Mouse (Mus musculus) spleen, adult 2 months (tissue): Measurements from ENCODE around the gene 1700020A23Rik. TPM values are rescaled to one million over a fixed set of nuclear protein-coding genes. Genes with fewer than 3 reads are reported as not detected.

Experiments used
- DNase-seq, 2 experiments: peaks; one replicate each; pipeline versions ENCODE4 v3.0.0 to v3.0.0-alpha.2; 2012 to 2021; ENCODE audit warnings: low spot score in 2 of 2, low read depth in 1 of 2
- H3K27ac ChIP-seq: fragments of 200-500 bp; 2 replicates; pipeline ENCODE4 v1.5.1; 2012; ENCODE audit warnings: low read length, inconsistent platforms; ENCODE audit not compliant: insufficient read depth
- H3K27me3 ChIP-seq: fragments of 200-500 bp; 2 replicates; pipeline ENCODE4 v1.6.1; 2012; ENCODE audit warnings: mild to moderate bottlenecking, moderate library complexity, low read length, inconsistent platforms; ENCODE audit not compliant: control insufficient read depth, insufficient read depth
- H3K36me3 ChIP-seq: fragments of 200-500 bp; 2 replicates; pipeline ENCODE4 v1.6.1; 2012; ENCODE audit warnings: mild to moderate bottlenecking, low read length, inconsistent platforms; ENCODE audit not compliant: control insufficient read depth, insufficient read depth
- H3K4me1 ChIP-seq: fragments of 200-500 bp; 2 replicates; pipeline ENCODE4 v1.6.1; 2011; ENCODE audit warnings: inconsistent platforms; ENCODE audit not compliant: control insufficient read depth, insufficient read depth, insufficient read length
- H3K4me3 ChIP-seq: fragments of 200-500 bp; 2 replicates; pipeline ENCODE4 v1.5.1; 2011; ENCODE audit warnings: mild to moderate bottlenecking, inconsistent platforms; ENCODE audit not compliant: insufficient read depth, insufficient read length; ENCODE audit errors: extremely low read depth
- CTCF ChIP-seq: fragments of 200-500 bp; IDR thresholded peaks from 2 replicates; pipeline ENCODE4 v1.5.1; 2011; ENCODE audit warnings: mild to moderate bottlenecking, inconsistent platforms; ENCODE audit not compliant: insufficient read depth, insufficient read length, insufficient replicate concordance; ENCODE audit errors: extremely low read depth
- POLR2A ChIP-seq: fragments of 200-500 bp; IDR thresholded peaks from 2 replicates; pipeline ENCODE4 v1.6.1; 2011; ENCODE audit warnings: low read depth, low read length, inconsistent platforms
- WGBS: fragments of 180-500 bp; shearing (Covaris S2); methylation state at CpG from one replicate; pipeline ENCODE4 v1.1.7; 2018; 5-methylcytosine and 5-hydroxymethylcytosine counted together
- polyA plus RNA-seq: library from polyadenylated mRNA; depleted of rRNA; stranded (reverse); fragments of >200 nt; gene quantifications from 2 replicates; pipeline ENCODE4 v1.2.3, GENCODE M21; 2012

1700020A23Rik gene
- polyA plus RNA-seq, 1 experiment: not detected

GRCm38 (mm10) chr2:130397186-130397985 lies 7.7 kb upstream of the 1700020A23Rik start, which contains the start of gene Cpxm1:
Cpxm1 (minus strand) TSS chr2:130397574.
- H3K4me1 ChIP-seq: no peaks in the 10 kb centered on the region; the same call in 1 of the 2 replicates
- H3K27ac ChIP-seq: no peak within 1 kb of the TSS
- DNase-seq: no peak
- 5% methylated on average over 46 of the region's 53 CpGs for WGBS
- H3K36me3 ChIP-seq: no peaks in the 10 kb centered on the region
- peak within 1 kb of the TSS; percentile 11; the same call in 1 of the 2 replicates for H3K4me3 ChIP-seq
- TF ChIP-seq CTCF: no peak
- no peak for TF ChIP-seq POLR2A
- peaks cover 8% of the 10 kb centered on the region; the same call in 1 of the 2 replicates for H3K27me3 ChIP-seq

GRCm38 (mm10) chr2:130398091-130398490 lies 7.0 kb upstream of the 1700020A23Rik start:
- no peak overlapping the region for H3K27ac ChIP-seq
- H3K27me3 ChIP-seq: peaks cover 8% of the 10 kb centered on the region; the same call in 1 of the 2 replicates
- 30% methylated on average over 13 of the region's 14 CpGs for WGBS
- TF ChIP-seq CTCF: no peak
- TF ChIP-seq POLR2A: no peak
- no peaks in the 10 kb centered on the region for H3K36me3 ChIP-seq
- no peak overlapping the region for H3K4me3 ChIP-seq
- H3K4me1 ChIP-seq: no peaks in the 10 kb centered on the region; the same call in 1 of the 2 replicates
- no peak for DNase-seq

DNA sequence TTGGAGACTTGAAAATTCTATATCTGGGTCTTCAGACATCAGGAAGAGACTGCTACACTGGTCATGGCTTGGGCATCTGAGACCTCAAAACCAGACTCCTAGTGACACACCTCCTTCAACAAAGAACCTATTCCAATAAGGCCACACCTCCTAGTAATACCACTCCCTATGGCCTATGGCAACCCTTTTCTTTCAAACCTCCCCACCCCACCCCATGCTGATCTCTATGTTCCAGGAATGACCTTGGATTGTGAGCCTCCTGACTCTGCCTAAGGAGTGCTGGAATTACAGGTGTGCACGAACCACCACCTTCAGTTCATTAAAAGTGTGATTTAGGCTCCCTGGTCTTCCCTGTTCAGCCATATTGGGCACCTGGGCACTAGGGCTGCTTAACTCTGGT lies 5.0 kb upstream of the 1700020A23Rik start:
- H3K27me3 ChIP-seq: peaks cover 8% of the 10 kb centered on the region; the same call in 1 of the 2 replicates
- TF ChIP-seq CTCF (no peak), POLR2A (no peak)
- WGBS: 90% methylated on average over 1 of the region's 1 CpGs
- DNase-seq: no peak
- no peaks in the 10 kb centered on the region; the same call in 1 of the 2 replicates for H3K4me1 ChIP-seq
- no peak overlapping the region for H3K4me3 ChIP-seq
- H3K36me3 ChIP-seq: no peaks in the 10 kb centered on the region
- H3K27ac ChIP-seq: no peak overlapping the region

DNA sequence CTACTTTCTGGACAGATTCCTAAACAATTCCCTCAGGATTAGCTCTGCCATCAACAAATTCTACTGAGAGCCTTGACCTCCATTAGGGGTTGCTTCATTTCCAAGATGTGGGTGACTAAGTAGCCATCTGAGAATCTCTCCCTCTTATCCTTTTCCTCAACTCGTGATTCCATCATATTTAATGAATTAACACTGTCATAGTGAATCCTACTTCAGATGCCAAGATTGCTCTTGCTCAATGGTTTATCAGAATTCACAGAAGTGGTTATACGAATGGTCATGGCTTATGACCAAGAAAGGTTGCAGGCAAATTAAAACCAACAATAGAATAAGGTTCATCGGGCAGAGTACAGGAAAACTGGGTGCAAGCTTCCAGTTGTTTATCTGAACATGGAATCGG lies 3.2 kb upstream of the 1700020A23Rik start:
- WGBS: 85% methylated on average over 4 of the region's 4 CpGs
- Histone ChIP-seq H3K27me3 (peaks cover 8% of the 10 kb centered on the region; the same call in 1 of the 2 replicates), H3K4me3 (no peak overlapping the region), H3K4me1 (no peaks in the 10 kb centered on the region; the same call in 1 of the 2 replicates), H3K27ac (no peak overlapping the region), H3K36me3 (no peaks in the 10 kb centered on the region)
- DNase-seq: no peak
- TF ChIP-seq CTCF: no peak
- no peak for TF ChIP-seq POLR2A

DNA sequence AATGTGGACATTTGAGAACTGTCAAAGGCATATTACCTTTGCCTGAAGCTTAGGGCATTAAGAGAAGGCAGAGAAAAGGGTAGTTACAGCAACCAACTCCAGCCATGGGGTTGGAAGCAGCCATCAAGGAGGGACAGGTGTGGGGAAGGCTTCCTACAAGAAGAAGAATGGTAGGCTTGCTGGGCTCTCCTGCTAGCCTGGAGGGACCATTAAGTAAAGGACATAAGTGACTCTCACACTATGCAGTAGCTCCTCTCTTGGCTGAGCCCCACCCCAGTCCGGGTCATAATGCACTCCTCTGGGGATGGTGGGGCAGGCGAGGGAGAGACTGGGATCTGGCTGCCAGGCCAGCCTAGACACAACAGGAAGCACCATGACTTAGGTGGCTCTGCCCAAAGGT lies 1.1 kb downstream of the 1700020A23Rik start, which contains the start of gene Tmem239:
TSS of gene Tmem239 (plus strand) at position 301 of the 400 bp plus-strand sequence.
- Histone ChIP-seq H3K27ac (no peak within 1 kb of the TSS), H3K27me3 (no peaks in the 10 kb centered on the region), H3K36me3 (no peaks in the 10 kb centered on the region), H3K4me1 (no peaks in the 10 kb centered on the region), H3K4me3 (no peak within 1 kb of the TSS)
- no peak for DNase-seq
- TF ChIP-seq POLR2A: no peak
- no peak for TF ChIP-seq CTCF
- WGBS: 89% methylated on average over 2 of the region's 2 CpGs

GRCm38 (mm10) chr2:130408194-130408593 lies 3.1 kb downstream of the 1700020A23Rik start:
- WGBS: 77% methylated on average over 6 of the region's 6 CpGs
- DNase-seq: no peak
- no peak overlapping the region for H3K4me3 ChIP-seq
- H3K27me3 ChIP-seq: no peaks in the 10 kb centered on the region
- H3K36me3 ChIP-seq: no peaks in the 10 kb centered on the region
- H3K4me1 ChIP-seq: no peaks in the 10 kb centered on the region
- no peak for TF ChIP-seq CTCF
- no peak for TF ChIP-seq POLR2A
- H3K27ac ChIP-seq: no peak overlapping the region
